Mouse (Mus musculus): ENCODE results near the gene Galnt2.

DNA sequence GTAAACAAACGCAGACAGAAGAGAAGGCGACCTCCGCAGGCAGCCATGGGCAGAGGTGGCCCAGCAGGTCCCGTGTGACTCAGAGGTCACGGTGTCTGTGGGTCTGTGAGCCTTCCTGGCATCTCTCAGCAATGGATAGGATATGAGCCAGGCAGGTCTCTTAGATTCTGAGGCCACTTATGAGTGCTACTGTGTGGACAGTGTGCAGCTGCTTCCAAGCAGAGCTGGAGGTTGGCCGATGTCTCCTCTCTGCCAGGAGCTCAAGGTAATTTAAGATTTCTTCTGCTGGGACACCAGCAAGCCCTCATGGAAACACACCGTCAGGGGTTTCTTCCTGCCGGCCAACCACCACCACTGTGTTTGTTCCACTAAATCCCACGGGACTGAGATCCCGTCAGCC is 76.5 kb downstream of the Galnt2 start:
- TF ChIP-seq CTCF (IDR thresholded peaks at IDR 0.05) = no peak
- TF ChIP-seq EP300 (IDR thresholded peaks at IDR 0.05) = no peak
